Mouse (Mus musculus) intestine, embryonic 14.5 days (tissue): ENCODE data around the gene Ndufc1. TPM values are rescaled to one million over a fixed set of nuclear protein-coding genes. Genes with fewer than 3 reads are reported as not detected.
A peak's percentile ranks its signal among the peaks of the same experiment; 100 is the strongest.

Experiments used
- ATAC-seq: fragments of 200-750 bp; cut with Nextera tagmentation; replicated peaks from 2 replicates; pipeline ENCODE4 v1.8.0; 2017; ENCODE audit warnings: low read depth, moderate number of reproducible peaks, moderate TSS enrichment, moderate library complexity; ENCODE audit not compliant: low FRiP score, low TSS enrichment
- DNase-seq: peaks from one replicate; pipeline ENCODE4 v3.0.0-alpha.2; 2018; ENCODE audit warnings: low spot score
- H3K27ac ChIP-seq: fragments of 300-500 bp; sonication (generic); 2 replicates; pipeline ENCODE4 v1.5.1; 2014; ENCODE audit warnings: low read depth, mild to moderate bottlenecking, control low read depth
- H3K27me3 ChIP-seq: fragments of 300-500 bp; sonication (generic); replicated peaks from 2 replicates; pipeline ENCODE4 v1.6.1; 2014; ENCODE audit warnings: low read length, control low read depth; ENCODE audit not compliant: control insufficient read depth, insufficient read depth
- H3K36me3 ChIP-seq: fragments of 300-500 bp; sonication (generic); 2 replicates; pipeline ENCODE4 v1.6.1; 2014; ENCODE audit warnings: low read length, control low read depth; ENCODE audit not compliant: control insufficient read depth, insufficient read depth
- H3K4me1 ChIP-seq: fragments of 300-500 bp; sonication (generic); replicated peaks from 2 replicates; pipeline ENCODE4 v1.6.1; 2014; ENCODE audit warnings: low read length, control low read depth, mixed read lengths; ENCODE audit not compliant: control insufficient read depth, insufficient read depth
- H3K4me2 ChIP-seq: fragments of 300-500 bp; sonication (generic); 2 replicates; pipeline ENCODE4 v1.6.1; 2014; ENCODE audit warnings: low read length
- H3K4me3 ChIP-seq: fragments of 300-500 bp; sonication (generic); 2 replicates; pipeline ENCODE4 v1.5.1; 2014; ENCODE audit warnings: low read depth, low read length, control low read depth, mixed read lengths
- H3K9ac ChIP-seq: fragments of 300-500 bp; sonication (generic); 2 replicates; pipeline ENCODE4 v1.6.1; 2014; ENCODE audit warnings: mild to moderate bottlenecking, low read length
- H3K9me3 ChIP-seq: fragments of 300-500 bp; sonication (generic); 2 replicates; pipeline ENCODE4 v1.6.1; 2016; ENCODE audit warnings: low read length, control low read depth; ENCODE audit not compliant: control insufficient read depth
- whole genome bisulfite sequencing: fragments of 180-500 bp; shearing (Covaris S2); extraction: QIAGEN DNeasy Blood & Tissue Kit; methylation state at CpG from one replicate; pipeline ENCODE4 v1.1.7; 2014; 5-methylcytosine and 5-hydroxymethylcytosine counted together
- polyA plus RNA-seq: library from polyadenylated mRNA; unstranded; fragments of >200 nt; fragmentation: Nextera tagmentation; extraction: Ambion mirVana; gene quantifications from 2 replicates; pipeline ENCODE4 v1.2.1, GENCODE M21; 2014

The Ndufc1 gene
- polyA plus RNA-seq, 1 experiment from 2014 or later, result 824 TPM

GRCm38 (mm10) chr3:51366926-51367325, 41.9 kb downstream of the Ndufc1 start:
- DNase-seq (no peak), ATAC-seq (no peak)
- 0 out of 2 replicates have a peak, but pooled peaks cover 3% of the 10 kb centered on the region for H3K27me3 ChIP-seq
- H3K27ac ChIP-seq, result no peak overlapping the region
- no peak overlapping the region for H3K9ac ChIP-seq
- no peak overlapping the region for H3K4me2 ChIP-seq
- H3K4me1 ChIP-seq, result 0 out of 2 replicates have a peak, but pooled peaks cover 4% of the 10 kb centered on the region
- H3K9me3 ChIP-seq, result no peaks in the 10 kb centered on the region
- H3K4me3 ChIP-seq, result no peak overlapping the region
- 62% methylated on average over 4 of the region's 4 CpGs for WGBS
- H3K36me3 ChIP-seq, result no peaks in the 10 kb centered on the region

GRCm38 (mm10) chr3:51365517-51365882, 43.3 kb downstream of the Ndufc1 start:
- Histone ChIP-seq H3K4me2 (peak overlapping the region; percentile 77), H3K9me3 (no peaks in the 10 kb centered on the region), H3K36me3 (no peaks in the 10 kb centered on the region), H3K4me1 (0 out of 2 replicates have a peak, but pooled peaks cover 4% of the 10 kb centered on the region), H3K9ac (no peak overlapping the region), H3K27me3 (0 out of 2 replicates have a peak, but pooled peaks cover 3% of the 10 kb centered on the region), H3K4me3 (peak overlapping the region; percentile 49), H3K27ac (no peak overlapping the region)
- ATAC-seq, result no peak
- 7% methylated on average over 3 of the region's 3 CpGs for WGBS
- no peak for DNase-seq

GRCm38 (mm10) chr3:51364703-51365516, 43.9 kb downstream of the Ndufc1 start:
- Histone ChIP-seq H3K27me3 (0 out of 2 replicates have a peak, but pooled peaks cover 3% of the 10 kb centered on the region), H3K27ac (0 out of 2 replicates have a peak overlapping the region, but pooled peaks have one; percentile 9), H3K4me3 (peak overlapping the region; percentile 49), H3K36me3 (no peaks in the 10 kb centered on the region), H3K4me1 (0 out of 2 replicates have a peak, but pooled peaks cover 4% of the 10 kb centered on the region), H3K9ac (peak overlapping the region; percentile 50), H3K4me2 (peak overlapping the region; percentile 77), H3K9me3 (no peaks in the 10 kb centered on the region)
- DNase-seq (peak; percentile 90), ATAC-seq (peak; percentile 75; the same call in 1 of the 2 replicates)
- WGBS, result 7% methylated on average over 31 of the region's 31 CpGs

- Histone ChIP-seq H3K4me3 (no peak overlapping the region), H3K36me3 (no peaks in the 10 kb centered on the region), H3K27ac (no peak overlapping the region), H3K9me3 (no peaks in the 10 kb centered on the region), H3K9ac (no peak overlapping the region), H3K27me3 (0 out of 2 replicates have a peak, but pooled peaks cover 3% of the 10 kb centered on the region), H3K4me2 (peak overlapping the region; percentile 1; the same call in 1 of the 2 replicates), H3K4me1 (0 out of 2 replicates have a peak, but pooled peaks cover 7% of the 10 kb centered on the region)
- no peak for ATAC-seq
- no peak for DNase-seq
- 23% methylated on average over 9 of the region's 9 CpGs for WGBS
These were observed 47.7 kb downstream of the Ndufc1 start for GRCm38 (mm10) chr3:51361066-51361465.

- H3K27me3 ChIP-seq, result 0 out of 2 replicates have a peak, but pooled peaks cover 3% of the 10 kb centered on the region
- DNase-seq (no peak), ATAC-seq (peak; percentile 3; the same call in 1 of the 2 replicates)
- H3K36me3 ChIP-seq, result no peaks in the 10 kb centered on the region
- 0 out of 2 replicates have a peak, but pooled peaks cover 6% of the 10 kb centered on the region for H3K4me1 ChIP-seq
- no peaks in the 10 kb centered on the region for H3K9me3 ChIP-seq
- H3K4me3 ChIP-seq, result peak overlapping the region; percentile 60
- peak overlapping the region; percentile 73 for H3K4me2 ChIP-seq
- no peak overlapping the region for H3K9ac ChIP-seq
- 32% methylated on average over 14 of the region's 14 CpGs for WGBS
- no peak overlapping the region for H3K27ac ChIP-seq
These were observed 49.1 kb downstream of the Ndufc1 start for GRCm38 (mm10) chr3:51359558-51360307.

- ATAC-seq (peak; percentile 82), DNase-seq (peak; percentile 99)
- WGBS, result 1% methylated on average over 46 of the region's 50 CpGs
- H3K4me3 ChIP-seq, result peak overlapping the region; percentile 60
- H3K9me3 ChIP-seq, result no peaks in the 10 kb centered on the region
- H3K27me3 ChIP-seq, result no peaks in the 10 kb centered on the region
- H3K9ac ChIP-seq, result peak overlapping the region; percentile 58
- H3K36me3 ChIP-seq, result no peaks in the 10 kb centered on the region
- peak overlapping the region; percentile 65 for H3K27ac ChIP-seq
- peak overlapping the region; percentile 73 for H3K4me2 ChIP-seq
- 0 out of 2 replicates have a peak, but pooled peaks cover 3% of the 10 kb centered on the region for H3K4me1 ChIP-seq
These were observed 49.9 kb downstream of the Ndufc1 start for GRCm38 (mm10) chr3:51358660-51359557.

- Histone ChIP-seq H3K27ac (0 out of 2 replicates have a peak overlapping the region, but pooled peaks have one; percentile 33), H3K27me3 (no peaks in the 10 kb centered on the region), H3K9me3 (no peaks in the 10 kb centered on the region), H3K4me3 (peak overlapping the region; percentile 60), H3K9ac (peak overlapping the region; percentile 58), H3K4me2 (peak overlapping the region; percentile 73), H3K4me1 (0 out of 2 replicates have a peak, but pooled peaks cover 3% of the 10 kb centered on the region), H3K36me3 (no peaks in the 10 kb centered on the region)
- DNase-seq (peak; percentile 97), ATAC-seq (peak; percentile 79)
- 1% methylated on average over 15 of the region's 15 CpGs for WGBS
These were observed 50.6 kb downstream of the Ndufc1 start for GRCm38 (mm10) chr3:51358181-51358580.
